21 mouse cellular contexts compared by ENCODE assay signal in genomic region chr17:79285030-79285601, GRCm38 (mm10).
DNase-seq lines count a peak whose midpoint lies in the region; ATAC-seq and TF ChIP-seq lines count a peak whose summit lies in the region.
"Had no signal": no experiment of that assay in that cellular context is flagged by ENCODE, and none has a peak within 500 bp of the region (broad histone marks: within the 10 kb centered on the region; RNA-seq: fewer than 3 reads in every experiment).

No protein-coding gene starts in this region.

- peak; percentile 29; the same call in 1 of the 2 replicates for ATAC-seq in forebrain, postnatal 0 days
- ATAC-seq in forebrain, embryonic 14.5 days, result no peak
- ATAC-seq in stomach, embryonic 14.5 days (ENCODE audit: insufficient number of reproducible peaks, insufficient read depth, low FRiP score, low read depth), result 0 out of 2 replicates have a peak, but pooled peaks have one; percentile 37
- ATAC-seq in stomach, postnatal 0 days (ENCODE audit: low FRiP score, low TSS enrichment), result no peak
- ATAC-seq: forebrain, embryonic 16.5 days; intestine, embryonic 15.5 days; liver, embryonic 12.5 days had no signal

- no peak overlapping the region for H3K4me3 ChIP-seq in forebrain, postnatal 0 days (ENCODE audit: low read depth, low read length)
- no peak overlapping the region for H3K4me3 ChIP-seq in forebrain, embryonic 14.5 days (ENCODE audit: low read depth, low read length)
- H3K4me3 ChIP-seq in stomach, embryonic 14.5 days (ENCODE audit: low read depth, low read length), result no peak overlapping the region
- H3K4me3 ChIP-seq in stomach, postnatal 0 days (ENCODE audit: low read depth, low read length), result no peak overlapping the region
- no peak overlapping the region for H3K4me3 ChIP-seq in limb, embryonic 10.5 days
- H3K4me3 ChIP-seq: erythroblast, embryonic 14.5 days; heart, embryonic 12.5 days; intestine, embryonic 15.5 days; kidney, embryonic 15.5 days; liver, embryonic 12.5 days; megakaryocyte, embryonic 14.5 days had no signal

- TF ChIP-seq CTCF in forebrain, postnatal 0 days (IDR thresholded peaks at IDR 0.05; ENCODE audit: low read depth), result no peak
- TF ChIP-seq CTCF in stomach, postnatal 0 days (IDR thresholded peaks at IDR 0.05; ENCODE audit: low read depth), result no peak

- 29% methylated on average over 6 of the region's 6 CpGs for WGBS in forebrain, postnatal 0 days
- 47% methylated on average over 6 of the region's 6 CpGs for WGBS in forebrain, embryonic 14.5 days
- WGBS in stomach, embryonic 14.5 days, result 61% methylated on average over 6 of the region's 6 CpGs
- WGBS in stomach, postnatal 0 days, result 49% methylated on average over 6 of the region's 6 CpGs
- WGBS in limb, embryonic 10.5 days, result 90% methylated on average over 6 of the region's 6 CpGs

- no peaks in the 10 kb centered on the region for H3K4me1 ChIP-seq in forebrain, postnatal 0 days (ENCODE audit: insufficient read depth)
- H3K4me1 ChIP-seq in forebrain, embryonic 14.5 days (ENCODE audit: control insufficient read depth, insufficient read depth, low read length), result no peaks in the 10 kb centered on the region
- 0 out of 2 replicates have a peak, but pooled peaks cover 3% of the 10 kb centered on the region for H3K4me1 ChIP-seq in stomach, embryonic 14.5 days (ENCODE audit: control insufficient read depth, insufficient read depth, low read length)
- no peaks in the 10 kb centered on the region for H3K4me1 ChIP-seq in stomach, postnatal 0 days (replicated peaks; ENCODE audit: control insufficient read depth, insufficient read depth)
- H3K4me1 ChIP-seq in limb, embryonic 10.5 days, result 0 out of 2 replicates have a peak, but pooled peaks cover 7% of the 10 kb centered on the region
- H3K4me1 ChIP-seq: intestine, embryonic 15.5 days; kidney, embryonic 15.5 days had no signal

- no peak for TF ChIP-seq EP300 in stomach, postnatal 0 days (optimal IDR thresholded peaks at IDR 0.05)

- peak; percentile 32 for DNase-seq in forebrain, postnatal 0 days
- no peak for DNase-seq in forebrain, embryonic 14.5 days (ENCODE audit: low spot score)
- peak; percentile 23 to 49 for DNase-seq in left cerebral cortex, postnatal 25 days (ENCODE audit: low spot score in 2 of 2)
- no peak for DNase-seq in left cerebral cortex, postnatal 4 days
- DNase-seq in stomach, postnatal 0 days (ENCODE audit: low spot score), result no peak
- DNase-seq in telencephalon, adult 2 months (ENCODE audit: low read depth, low spot score), result peak; percentile 54
- DNase-seq in limb, embryonic 10.5 days (ENCODE audit: low spot score), result no peak
- DNase-seq: adrenal gland, postnatal 10 days; cerebellum, adult 2 months; gastrocnemius, postnatal 25 days; heart, postnatal 36 days; thymus, postnatal 36 days had no signal

- no peaks in the 10 kb centered on the region for H3K36me3 ChIP-seq in forebrain, postnatal 0 days (ENCODE audit: insufficient read depth)
- H3K36me3 ChIP-seq in forebrain, embryonic 14.5 days (ENCODE audit: control insufficient read depth, insufficient read depth, low read length), result no peaks in the 10 kb centered on the region
- H3K36me3 ChIP-seq in stomach, embryonic 14.5 days (ENCODE audit: control insufficient read depth, insufficient read depth, low read length), result no peaks in the 10 kb centered on the region
- no peaks in the 10 kb centered on the region for H3K36me3 ChIP-seq in stomach, postnatal 0 days (ENCODE audit: control insufficient read depth, insufficient read depth, low read length)
- H3K36me3 ChIP-seq in limb, embryonic 10.5 days, result no peaks in the 10 kb centered on the region
- H3K36me3 ChIP-seq: G1E; heart, embryonic 12.5 days; intestine, embryonic 15.5 days; kidney, embryonic 15.5 days; liver, embryonic 12.5 days had no signal

- no peak overlapping the region for H3K4me2 ChIP-seq in forebrain, postnatal 0 days (ENCODE audit: low read depth)
- H3K4me2 ChIP-seq in forebrain, embryonic 14.5 days (ENCODE audit: low read length), result no peak overlapping the region
- no peak overlapping the region for H3K4me2 ChIP-seq in stomach, embryonic 14.5 days (replicated peaks; ENCODE audit: low read depth, low read length)
- no peak overlapping the region for H3K4me2 ChIP-seq in stomach, postnatal 0 days (replicated peaks; ENCODE audit: low read depth)
- H3K4me2 ChIP-seq: heart, embryonic 12.5 days; intestine, embryonic 15.5 days; kidney, embryonic 15.5 days; liver, embryonic 12.5 days had no signal

- H3K27me3 ChIP-seq in forebrain, postnatal 0 days (ENCODE audit: insufficient read depth, low read length), result no peaks in the 10 kb centered on the region
- H3K27me3 ChIP-seq in forebrain, embryonic 14.5 days (replicated peaks; ENCODE audit: control insufficient read depth, insufficient read depth, low read length), result no peaks in the 10 kb centered on the region
- no peaks in the 10 kb centered on the region for H3K27me3 ChIP-seq in stomach, embryonic 14.5 days (ENCODE audit: control insufficient read depth, insufficient read depth, low read length)
- H3K27me3 ChIP-seq in stomach, postnatal 0 days (ENCODE audit: control insufficient read depth, insufficient read depth, low read length), result no peaks in the 10 kb centered on the region
- H3K27me3 ChIP-seq in limb, embryonic 10.5 days (ENCODE audit: low read depth, poor library complexity, severe bottlenecking), result no peaks in the 10 kb centered on the region
- H3K27me3 ChIP-seq: heart, embryonic 12.5 days; intestine, embryonic 15.5 days; kidney, embryonic 15.5 days; liver, embryonic 12.5 days; megakaryocyte, embryonic 14.5 days had no signal

- H3K9me3 ChIP-seq in forebrain, postnatal 0 days (ENCODE audit: low read length), result no peaks in the 10 kb centered on the region
- no peaks in the 10 kb centered on the region for H3K9me3 ChIP-seq in forebrain, embryonic 14.5 days (replicated peaks; ENCODE audit: control insufficient read depth, low read length)
- no peaks in the 10 kb centered on the region for H3K9me3 ChIP-seq in stomach, embryonic 14.5 days (ENCODE audit: control insufficient read depth, low read depth, low read length)
- H3K9me3 ChIP-seq in stomach, postnatal 0 days (ENCODE audit: control insufficient read depth, low read length), result no peaks in the 10 kb centered on the region
- H3K9me3 ChIP-seq in limb, embryonic 10.5 days (replicated peaks), result no peaks in the 10 kb centered on the region
- H3K9me3 ChIP-seq: intestine, embryonic 15.5 days; kidney, embryonic 15.5 days; liver, embryonic 12.5 days had no signal

- intact Hi-C loops in left cerebral cortex, postnatal 25 days (cut with DNase I), result loop anchor here (5.0 kb wide), 1 partner anchor 53 kb away; no protein-coding TSS in a partner anchor
- intact Hi-C loops in left cerebral cortex, postnatal 4 days (cut with DNase I), result no loop called here

- no peak overlapping the region for H3K9ac ChIP-seq in forebrain, postnatal 0 days
- H3K9ac ChIP-seq in forebrain, embryonic 14.5 days (ENCODE audit: low read length), result no peak overlapping the region
- H3K9ac ChIP-seq in stomach, embryonic 14.5 days (replicated peaks; ENCODE audit: low read depth, low read length), result no peak overlapping the region
- no peak overlapping the region for H3K9ac ChIP-seq in stomach, postnatal 0 days (ENCODE audit: low read length)
- H3K9ac ChIP-seq: heart, embryonic 12.5 days; intestine, embryonic 15.5 days; kidney, embryonic 15.5 days; liver, embryonic 12.5 days had no signal

- H3K27ac ChIP-seq in forebrain, postnatal 0 days (ENCODE audit: low read depth, low read length), result no peak overlapping the region
- H3K27ac ChIP-seq in forebrain, embryonic 14.5 days (ENCODE audit: low read depth, low read length), result no peak overlapping the region
- no peak overlapping the region for H3K27ac ChIP-seq in stomach, embryonic 14.5 days (ENCODE audit: low read length)
- H3K27ac ChIP-seq in stomach, postnatal 0 days (replicated peaks), result no peak overlapping the region
- no peak overlapping the region for H3K27ac ChIP-seq in limb, embryonic 10.5 days
- H3K27ac ChIP-seq: intestine, embryonic 15.5 days; kidney, embryonic 15.5 days; liver, embryonic 12.5 days had no signal

Comparison
In these comparisons a context has a peak if more than half of its experiments do, and no peak if none do; other contexts are left out.
1. ATAC-seq: peak in forebrain, postnatal 0 days (single experiment) and stomach, embryonic 14.5 days (single experiment); none in forebrain, embryonic 14.5 days (single experiment) and stomach, postnatal 0 days (single experiment).
2. DNase-seq: peak in forebrain, postnatal 0 days (single experiment), left cerebral cortex, postnatal 25 days (2 of 2) and telencephalon, adult 2 months (single experiment); none in forebrain, embryonic 14.5 days (single experiment), left cerebral cortex, postnatal 4 days (single experiment), stomach, postnatal 0 days (single experiment) and limb, embryonic 10.5 days (single experiment).